Mouse (Mus musculus) layer of hippocampus, postnatal 36 days (tissue): ENCODE data around the gene Gpd1l. TPM values are rescaled to one million over a fixed set of nuclear protein-coding genes. Genes with fewer than 3 reads are reported as not detected.
"Not testable (repeated sequence)": the region's sequence is repeated elsewhere in the genome, so short reads cannot be mapped to it uniquely, and the experiment has no call there.

Experiments used
- DNase-seq, 2 experiments: peaks; one replicate each; pipeline ENCODE4 v3.0.0; 2022
- total RNA-seq, 2 experiments: library from RNA; stranded (reverse); gene quantifications; 2 replicates each; pipeline ENCODE4 v1.2.3; 2021

Gpd1l gene
- 10 to 100 TPM; 76.8 to 81.3 TPM for total RNA-seq

GRCm38 (mm10) chr9:114933723-114934171, at the start of gene Gpd1l:
Gpd1l (minus strand) TSS chr9:114933987.
- DNase-seq = peak; percentile 97

GRCm38 (mm10) chr9:114982689-114983360, 49.0 kb upstream of the Gpd1l start, which contains the start of gene Rps27rt:
Rps27rt (minus strand) TSS chr9:114982739.
- no peak for DNase-seq

- no peak for DNase-seq
Measured at GRCm38 (mm10) chr9:114979969-114980368, 46.2 kb upstream of the Gpd1l start.

- DNase-seq = peak; percentile 75
Measured at GRCm38 (mm10) chr9:114978281-114979111, 44.7 kb upstream of the Gpd1l start, which contains the start of gene Osbpl10. Osbpl10 (plus strand) TSS chr9:114978569.

- DNase-seq = peak in 1 of 2 experiments; percentile 30
Measured at GRCm38 (mm10) chr9:114977461-114978280, 43.9 kb upstream of the Gpd1l start.

GRCm38 (mm10) chr9:114966286-114966685, 32.5 kb upstream of the Gpd1l start:
- not testable (repeated sequence) for DNase-seq

GRCm38 (mm10) chr9:114964093-114964492, 30.3 kb upstream of the Gpd1l start:
- DNase-seq = peak in 1 of 2 experiments; percentile 11

- no peak for DNase-seq
Measured at GRCm38 (mm10) chr9:114960844-114961243, 27.1 kb upstream of the Gpd1l start.

- DNase-seq = no peak
Measured at GRCm38 (mm10) chr9:114960043-114960789, 26.4 kb upstream of the Gpd1l start.

- DNase-seq = no peak
Measured at GRCm38 (mm10) chr9:114956945-114957344, 23.2 kb upstream of the Gpd1l start.

GRCm38 (mm10) chr9:114955340-114955739, 21.6 kb upstream of the Gpd1l start:
- no peak for DNase-seq

- no peak for DNase-seq
Measured at GRCm38 (mm10) chr9:114952866-114953265, 19.1 kb upstream of the Gpd1l start.

- no peak for DNase-seq
Measured at GRCm38 (mm10) chr9:114948395-114948794, 14.6 kb upstream of the Gpd1l start.

- no peak for DNase-seq
Measured at GRCm38 (mm10) chr9:114945576-114945975, 11.8 kb upstream of the Gpd1l start.

GRCm38 (mm10) chr9:114944642-114945041, 10.9 kb upstream of the Gpd1l start:
- DNase-seq = no peak

GRCm38 (mm10) chr9:114936687-114937086, 2.9 kb upstream of the Gpd1l start:
- DNase-seq = no peak

GRCm38 (mm10) chr9:114935321-114935720, 1.5 kb upstream of the Gpd1l start:
- no peak for DNase-seq

- no peak for DNase-seq
Measured at GRCm38 (mm10) chr9:114934231-114934630, 444 bp upstream of the Gpd1l start.

GRCm38 (mm10) chr9:114933037-114933722, 607 bp downstream of the Gpd1l start:
- peak in 1 of 2 experiments; percentile 8 for DNase-seq

GRCm38 (mm10) chr9:114932607-114933006, 1.2 kb downstream of the Gpd1l start:
- DNase-seq = no peak

- DNase-seq = peak in 1 of 2 experiments; percentile 45
Measured at GRCm38 (mm10) chr9:114930464-114931090, 3.2 kb downstream of the Gpd1l start.
